ENCODE assay signal across 10 mouse cellular contexts in the genomic region with DNA sequence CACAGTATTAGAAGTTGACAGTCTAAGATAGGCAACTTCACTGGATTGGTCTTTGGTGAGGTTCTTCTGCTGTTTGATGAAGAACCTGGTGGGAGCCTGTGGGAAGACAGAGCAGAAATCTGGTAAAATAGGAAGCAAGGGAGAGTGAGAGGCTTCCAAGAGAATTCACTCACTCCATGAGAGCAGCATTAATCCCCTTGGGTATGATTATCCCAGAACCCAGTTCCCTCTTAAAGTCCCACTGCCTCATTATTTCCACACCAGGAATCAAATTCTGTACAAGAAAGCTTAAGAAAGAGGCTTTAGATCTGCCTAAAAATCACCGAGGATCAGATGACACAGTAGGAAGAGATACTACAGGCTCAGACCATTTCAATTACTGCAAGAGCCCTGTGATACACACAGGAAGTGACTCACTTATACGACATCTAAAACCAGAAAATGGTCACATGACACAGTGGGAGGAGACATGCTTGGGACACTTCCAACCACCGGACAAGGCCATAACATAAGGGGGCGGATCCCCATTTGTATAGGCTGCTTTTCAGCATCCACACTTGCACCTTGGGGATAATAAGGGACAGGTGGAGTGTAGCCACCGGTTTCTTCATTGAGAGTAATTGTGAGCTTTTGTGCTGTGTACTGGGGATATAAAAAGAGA.
A peak's percentile ranks its signal among the peaks of the same experiment; 100 is the strongest.
DNase-seq lines count a peak whose midpoint lies in the region; ATAC-seq and TF ChIP-seq lines count a peak whose summit lies in the region.
"Had no signal": no experiment of that assay in that cellular context is flagged by ENCODE, and none has a peak within 500 bp of the region (broad histone marks: within the 10 kb centered on the region; RNA-seq: fewer than 3 reads in every experiment).

No protein-coding gene starts in this region.

- no peak overlapping the region for H3K27ac ChIP-seq in limb, embryonic 11.5 days (replicated peaks; ENCODE audit: low read depth, low read length)
- no peak overlapping the region for H3K27ac ChIP-seq in limb, embryonic 10.5 days
- H3K27ac ChIP-seq in CH12.LX (ENCODE audit: insufficient read depth, low read depth): no peak overlapping the region
- H3K27ac ChIP-seq in embryonic facial prominence, embryonic 14.5 days (replicated peaks; ENCODE audit: low read depth, low read length): no peak overlapping the region
- no peak overlapping the region for H3K27ac ChIP-seq in layer of hippocampus, adult 2 months
- H3K27ac ChIP-seq: heart, embryonic 13.5 days had no signal

- no peak for ATAC-seq in limb, embryonic 11.5 days (ENCODE audit: insufficient number of reproducible peaks, low FRiP score, low TSS enrichment, low read depth)
- ATAC-seq in embryonic facial prominence, embryonic 14.5 days (ENCODE audit: low read depth): peak; percentile 86
- ATAC-seq in monocyte, adult 5-6 weeks (replicated peaks; ENCODE audit: insufficient number of reproducible peaks, low FRiP score, low TSS enrichment, poor library complexity, severe bottlenecking): peak; percentile 86

- H3K79me2 ChIP-seq in CH12.LX (replicated peaks; ENCODE audit: control insufficient read depth, extremely low read depth, insufficient read depth, poor library complexity, severe bottlenecking): no peaks in the 10 kb centered on the region

- TF ChIP-seq EP300 in CH12.LX (IDR thresholded peaks at IDR 0.05; ENCODE audit: low read length): no peak

- no peaks in the 10 kb centered on the region for H3K4me1 ChIP-seq in limb, embryonic 11.5 days (ENCODE audit: control insufficient read depth, insufficient read depth, low read length)
- peaks cover 5% of the 10 kb centered on the region; the same call in 1 of the 2 replicates for H3K4me1 ChIP-seq in limb, embryonic 10.5 days
- H3K4me1 ChIP-seq in CH12.LX (ENCODE audit: control insufficient read depth in 1 of 2, insufficient read depth in 2 of 2): peaks cover 11 to 31% of the 10 kb centered on the region in 2 experiments
- peaks cover 3% of the 10 kb centered on the region; the same call in 1 of the 2 replicates for H3K4me1 ChIP-seq in embryonic facial prominence, embryonic 14.5 days (ENCODE audit: control insufficient read depth, insufficient read depth, low read length)

- peak; percentile 21 for DNase-seq in limb, embryonic 11.5 days (ENCODE audit: low spot score)
- DNase-seq in limb, embryonic 10.5 days (ENCODE audit: low spot score): no peak
- peak; percentile 35 for DNase-seq in CH12.LX (ENCODE audit: extremely low read depth)
- DNase-seq in embryonic facial prominence, embryonic 14.5 days (ENCODE audit: low spot score): peak; percentile 50
- no peak for DNase-seq in c-Kit-positive CD71-positive TER-119-positive erythroid progenitor cells, embryonic 14.5 days (ENCODE audit: low spot score)
- no peak for DNase-seq in layer of hippocampus, adult 2 months (ENCODE audit: low spot score in 2 of 2)
- DNase-seq: cerebellum, adult 18-20 months; kidney, postnatal 14 days had no signal

- no peak for TF ChIP-seq RAD21 in CH12.LX (IDR thresholded peaks at IDR 0.05; ENCODE audit: low read depth, low read length)

- in situ Hi-C loops in CH12.LX (cut with MboI; ENCODE audit: low pct_ligation_motif_present, low pct_unique_long_range_greater_than_20kb, low sequenced_read_pairs): loop anchor here (10.0 kb wide), 1 partner anchor 172 kb away; the partner anchor contains the start of gene Cemip2

- H3K9me3 ChIP-seq in limb, embryonic 11.5 days (ENCODE audit: control insufficient read depth, low read length): no peaks in the 10 kb centered on the region
- H3K9me3 ChIP-seq in limb, embryonic 10.5 days (replicated peaks): no peaks in the 10 kb centered on the region
- no peaks in the 10 kb centered on the region for H3K9me3 ChIP-seq in CH12.LX (replicated peaks; ENCODE audit: low read length)
- no peaks in the 10 kb centered on the region for H3K9me3 ChIP-seq in embryonic facial prominence, embryonic 14.5 days (ENCODE audit: control insufficient read depth, low read length)
- H3K9me3 ChIP-seq: heart, embryonic 13.5 days had no signal

- TF ChIP-seq CTCF in CH12.LX (conservative IDR thresholded peaks at IDR 0.05 in 1 of 2, IDR thresholded peaks at IDR 0.05 in 1 of 2; ENCODE audit: low read depth in 2 of 2, low read length in 2 of 2): no peak
- no peak for TF ChIP-seq CTCF in layer of hippocampus, adult 2 months (conservative IDR thresholded peaks at IDR 0.05)

- dilution Hi-C loops in CH12.LX (cut with MboI; ENCODE audit: extremely low pct_ligation_motif_present, extremely low pct_unique_long_range_greater_than_20kb, low sequenced_read_pairs): no loop called here

- no peak for TF ChIP-seq POLR2A in CH12.LX (IDR thresholded peaks at IDR 0.05; ENCODE audit: low read depth, low read length)

- no peak overlapping the region for H3K4me2 ChIP-seq in limb, embryonic 11.5 days (ENCODE audit: low read depth, severe bottlenecking)
- no peak overlapping the region for H3K4me2 ChIP-seq in CH12.LX (ENCODE audit: insufficient read depth, low read depth, poor library complexity, severe bottlenecking)
- no peak overlapping the region for H3K4me2 ChIP-seq in embryonic facial prominence, embryonic 14.5 days (ENCODE audit: low read depth, low read length)
- H3K4me2 ChIP-seq: heart, embryonic 13.5 days had no signal

- no peaks in the 10 kb centered on the region for H3K27me3 ChIP-seq in limb, embryonic 11.5 days (ENCODE audit: control insufficient read depth, insufficient read depth, low read length)
- no peaks in the 10 kb centered on the region for H3K27me3 ChIP-seq in limb, embryonic 10.5 days (ENCODE audit: low read depth, poor library complexity, severe bottlenecking)
- H3K27me3 ChIP-seq in CH12.LX (replicated peaks): no peaks in the 10 kb centered on the region
- no peaks in the 10 kb centered on the region for H3K27me3 ChIP-seq in embryonic facial prominence, embryonic 14.5 days (replicated peaks; ENCODE audit: control insufficient read depth, insufficient read depth, low read length)
- H3K27me3 ChIP-seq: heart, embryonic 13.5 days had no signal

- no peak overlapping the region for H3K4me3 ChIP-seq in limb, embryonic 11.5 days (ENCODE audit: low read depth, low read length)
- H3K4me3 ChIP-seq in limb, embryonic 10.5 days: no peak overlapping the region
- no peak overlapping the region for H3K4me3 ChIP-seq in CH12.LX (replicated peaks in 1 of 3; ENCODE audit: low read depth in 2 of 3, low read length in 2 of 3, poor library complexity in 1 of 3)
- H3K4me3 ChIP-seq in embryonic facial prominence, embryonic 14.5 days (ENCODE audit: low read depth, low read length): no peak overlapping the region
- H3K4me3 ChIP-seq in layer of hippocampus, adult 2 months: no peak overlapping the region
- H3K4me3 ChIP-seq: heart, embryonic 13.5 days had no signal

- H3K36me3 ChIP-seq in limb, embryonic 11.5 days (ENCODE audit: control insufficient read depth, insufficient read depth, low read length): no peaks in the 10 kb centered on the region
- no peaks in the 10 kb centered on the region for H3K36me3 ChIP-seq in limb, embryonic 10.5 days
- no peaks in the 10 kb centered on the region for H3K36me3 ChIP-seq in CH12.LX (replicated peaks in 1 of 2; ENCODE audit: control insufficient read depth in 1 of 2, insufficient read depth in 1 of 2, low read length in 1 of 2)
- H3K36me3 ChIP-seq in embryonic facial prominence, embryonic 14.5 days (ENCODE audit: control insufficient read depth, insufficient read depth, low read length): no peaks in the 10 kb centered on the region
- H3K36me3 ChIP-seq: heart, embryonic 13.5 days had no signal

- WGBS in limb, embryonic 11.5 days: 68% methylated on average over 5 of the region's 5 CpGs
- 75% methylated on average over 5 of the region's 5 CpGs for WGBS in limb, embryonic 10.5 days
- whole genome bisulfite sequencing in embryonic facial prominence, embryonic 14.5 days: 47% methylated on average over 5 of the region's 5 CpGs

- no peak overlapping the region for H3K9ac ChIP-seq in limb, embryonic 11.5 days (ENCODE audit: low read length)
- no peak overlapping the region for H3K9ac ChIP-seq in CH12.LX (ENCODE audit: insufficient read depth, low read depth)
- no peak overlapping the region for H3K9ac ChIP-seq in embryonic facial prominence, embryonic 14.5 days (ENCODE audit: low read depth, low read length)
- H3K9ac ChIP-seq: heart, embryonic 13.5 days had no signal

TF ChIP-seq in CH12.LX, 34 proteins besides CTCF, POLR2A, EP300 and RAD21:
- TF ChIP-seq USF1 (IDR thresholded peaks at IDR 0.05; ENCODE audit: low read depth, low read length) (peak; percentile 25), USF2 (conservative IDR thresholded peaks at IDR 0.05; ENCODE audit: low read depth, low read length) (peak; percentile 63), HCFC1 (IDR thresholded peaks at IDR 0.05; ENCODE audit: low read depth, low read length) (no peak)

Comparison
In these comparisons a context has a peak if more than half of its experiments do, and no peak if none do; other contexts are left out.
1. DNase-seq: peak in limb, embryonic 11.5 days (single experiment), CH12.LX (single experiment) and embryonic facial prominence, embryonic 14.5 days (single experiment); none in limb, embryonic 10.5 days (single experiment), c-Kit-positive CD71-positive TER-119-positive erythroid progenitor cells, embryonic 14.5 days (single experiment) and layer of hippocampus, adult 2 months (0 of 2).